10 mouse cellular contexts compared by ENCODE assay signal in the genomic region with DNA sequence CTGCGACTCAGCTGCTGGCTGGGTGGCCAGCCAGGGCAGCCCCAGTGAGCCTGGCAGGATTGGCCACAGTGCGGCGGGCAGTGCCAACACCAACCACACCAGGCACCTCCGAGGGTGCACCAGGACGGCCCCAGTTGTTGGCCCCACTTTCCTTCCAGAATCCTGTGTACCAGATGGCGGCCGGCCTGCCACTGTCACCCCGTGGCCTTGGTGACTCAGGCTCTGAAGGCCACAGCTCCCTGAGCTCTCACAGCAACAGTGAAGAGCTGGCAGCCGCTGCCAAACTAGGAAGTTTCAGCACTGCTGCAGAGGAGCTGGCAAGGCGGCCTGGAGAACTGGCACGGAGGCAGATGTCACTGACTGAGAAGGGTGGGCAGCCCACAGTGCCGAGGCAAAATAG.
DNase-seq lines count a peak whose midpoint lies in the region; ATAC-seq and TF ChIP-seq lines count a peak whose summit lies in the region.
"Had no signal": no experiment of that assay in that cellular context is flagged by ENCODE, and none has a peak within 500 bp of the region (broad histone marks: within the 10 kb centered on the region; RNA-seq: fewer than 3 reads in every experiment).

No protein-coding gene starts in this region.

- peak; percentile 43 for DNase-seq in layer of hippocampus, adult 11-12 months (ENCODE audit: low spot score)
- no peak for DNase-seq in layer of hippocampus, adult 9-10 months (ENCODE audit: low spot score)
- DNase-seq in adrenal gland, adult 2 months, result peak; percentile 94
- DNase-seq in cerebellum, adult 9-10 months, result peak; percentile 73
- DNase-seq in left cerebral cortex, adult 2 months (ENCODE audit: extremely low spot score in 1 of 2, low spot score in 2 of 2), result peak; percentile 40 to 43
- no peak for DNase-seq in urinary bladder, adult 18-20 months (ENCODE audit: low spot score in 2 of 2)
- no peak for DNase-seq in lung, adult 2 months
- DNase-seq: spleen, adult 18-20 months had no signal

- H3K4me3 ChIP-seq in left cerebral cortex, adult 2 months, result no peak overlapping the region
- H3K4me3 ChIP-seq in lung, adult 2 months (replicated peaks; ENCODE audit: extremely low read depth, low read depth, low read length), result no peak overlapping the region
- H3K4me3 ChIP-seq: embryonic facial prominence, embryonic 12.5 days had no signal

- peak overlapping the region; percentile 40; the same call in 1 of the 2 replicates for H3K27ac ChIP-seq in left cerebral cortex, adult 2 months
- H3K27ac ChIP-seq: embryonic facial prominence, embryonic 12.5 days had no signal

- no peak for ATAC-seq in megakaryocyte, adult 5-6 weeks (ENCODE audit: poor library complexity, severe bottlenecking)

- TF ChIP-seq POLR2A in lung, adult 2 months (IDR thresholded peaks at IDR 0.05; ENCODE audit: borderline replicate concordance, extremely low read depth, low read depth, low read length), result no peak

- 0 out of 2 replicates have a peak, but pooled peaks cover 3% of the 10 kb centered on the region for H3K4me1 ChIP-seq in lung, adult 2 months (ENCODE audit: control insufficient read depth, insufficient read depth, low read length)
- H3K4me1 ChIP-seq: embryonic facial prominence, embryonic 12.5 days had no signal

- WGBS in lung, adult 2 months, result 88% methylated on average over 12 of the region's 12 CpGs

- TF ChIP-seq CTCF in left cerebral cortex, adult 2 months (IDR thresholded peaks at IDR 0.05), result no peak
- no peak for TF ChIP-seq CTCF in lung, adult 2 months (IDR thresholded peaks at IDR 0.05; ENCODE audit: insufficient read depth, low read length)

- intact Hi-C loops in left cerebral cortex, adult 2 months (cut with DNase I), result no loop called here

Comparison
In these comparisons a context has a peak if more than half of its experiments do, and no peak if none do; other contexts are left out.
1. DNase-seq: peak in layer of hippocampus, adult 11-12 months (single experiment), adrenal gland, adult 2 months (single experiment), cerebellum, adult 9-10 months (single experiment) and left cerebral cortex, adult 2 months (2 of 2); none in layer of hippocampus, adult 9-10 months (single experiment), urinary bladder, adult 18-20 months (0 of 2) and lung, adult 2 months (single experiment).